Mouse (Mus musculus) megakaryocyte, embryonic 14.5 days (primary cell): ENCODE results near the gene Thop1.

Source experiments
- FLI1 ChIP-seq: IDR thresholded peaks from 2 replicates; pipeline ENCODE4 v1.6.1; 2012; ENCODE audit warnings: low read length, inconsistent platforms, mixed read lengths
- GATA1 ChIP-seq: IDR thresholded peaks from 3 replicates; pipeline ENCODE4 v1.6.1; 2012; ENCODE audit warnings: mixed read lengths, low read length, inconsistent platforms, borderline replicate concordance

DNA sequence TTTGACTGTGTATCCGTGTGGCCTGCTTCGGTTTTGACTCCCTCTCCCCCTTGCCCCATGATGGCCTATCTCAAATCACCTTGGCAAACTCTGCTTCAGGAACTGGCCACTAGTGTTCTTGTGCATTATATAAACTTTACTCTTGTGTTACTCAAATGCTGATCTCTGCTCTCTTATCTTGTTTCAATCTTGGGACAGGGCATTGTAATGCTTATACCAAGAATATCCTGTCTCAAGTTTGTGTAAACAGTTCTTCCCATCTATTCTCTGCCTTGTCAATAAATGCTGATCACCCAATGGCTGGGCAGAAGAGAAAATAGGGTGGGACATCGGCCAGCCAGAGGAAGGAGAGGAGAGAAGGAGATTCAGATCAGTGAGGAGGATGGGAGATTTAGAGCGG is 7.1 kb upstream of the Thop1 start:
- TF ChIP-seq GATA1 (no peak), FLI1 (no peak)
